8 mouse cellular contexts compared by ENCODE assay signal in genomic region chr6:100127221-100128143, GRCm38 (mm10).
DNase-seq lines count a peak whose midpoint lies in the region; ATAC-seq and TF ChIP-seq lines count a peak whose summit lies in the region.

No protein-coding gene starts in this region.

- no peak overlapping the region for H3K9ac ChIP-seq in heart, adult 2 months (ENCODE audit: low read depth, low read length)
- H3K9ac ChIP-seq in midbrain, postnatal 0 days (replicated peaks; ENCODE audit: low read length, poor library complexity, severe bottlenecking) = no peak overlapping the region

- H3K9me3 ChIP-seq in embryonic facial prominence, embryonic 10.5 days = peaks cover 5% of the 10 kb centered on the region; the same call in 1 of the 2 replicates
- H3K9me3 ChIP-seq in midbrain, postnatal 0 days (ENCODE audit: low read length) = no peaks in the 10 kb centered on the region

- H3K4me2 ChIP-seq in midbrain, postnatal 0 days (ENCODE audit: low read depth, low read length, poor library complexity, severe bottlenecking) = no peak overlapping the region

- H3K4me1 ChIP-seq in embryonic facial prominence, embryonic 10.5 days = peaks cover 25% of the 10 kb centered on the region
- peaks cover 2% of the 10 kb centered on the region for H3K4me1 ChIP-seq in heart, adult 2 months (ENCODE audit: control insufficient read depth, insufficient read depth, low read length)
- no peaks in the 10 kb centered on the region for H3K4me1 ChIP-seq in kidney, adult 2 months (ENCODE audit: control insufficient read depth, insufficient read depth, low read length)
- 0 out of 2 replicates have a peak, but pooled peaks cover 4% of the 10 kb centered on the region for H3K4me1 ChIP-seq in midbrain, postnatal 0 days (ENCODE audit: insufficient read depth, low read length)

- 48% methylated on average over 15 of the region's 15 CpGs for WGBS in embryonic facial prominence, embryonic 10.5 days
- 11% methylated on average over 15 of the region's 15 CpGs for WGBS in heart, adult 2 months
- 36% methylated on average over 15 of the region's 15 CpGs for WGBS in kidney, adult 2 months
- WGBS in midbrain, postnatal 0 days = 40% methylated on average over 15 of the region's 15 CpGs

- peak; percentile 65; the same call in 1 of the 2 replicates for TF ChIP-seq EP300 in heart, adult 2 months (IDR thresholded peaks at IDR 0.05; ENCODE audit: insufficient read depth, low read depth, low read length)

- peaks cover 91% of the 10 kb centered on the region for H3K27me3 ChIP-seq in embryonic facial prominence, embryonic 10.5 days (replicated peaks; ENCODE audit: low read depth, poor library complexity, severe bottlenecking)
- no peaks in the 10 kb centered on the region for H3K27me3 ChIP-seq in heart, adult 2 months (ENCODE audit: control insufficient read depth, insufficient read depth, low read length)
- H3K27me3 ChIP-seq in kidney, adult 2 months (replicated peaks; ENCODE audit: control insufficient read depth, insufficient read depth, low read length) = no peaks in the 10 kb centered on the region
- H3K27me3 ChIP-seq in midbrain, postnatal 0 days (ENCODE audit: insufficient read depth, low read length) = no peaks in the 10 kb centered on the region

- peak; percentile 74 to 76 for DNase-seq in adrenal gland, postnatal 4 days (ENCODE audit: low spot score in 2 of 2)
- peak; percentile 34 for DNase-seq in embryonic facial prominence, embryonic 10.5 days (ENCODE audit: low spot score)
- DNase-seq in heart, adult 2 months = peak; percentile 83 to 87
- DNase-seq in kidney, adult 2 months = peak; percentile 90
- peak; percentile 78 to 86 for DNase-seq in left cerebral cortex, postnatal 25 days (ENCODE audit: low spot score in 2 of 2)
- DNase-seq in midbrain, postnatal 0 days (ENCODE audit: low spot score) = peak; percentile 93
- peak; percentile 93 for DNase-seq in testis, postnatal 10 days (ENCODE audit: low spot score)
- DNase-seq in thymus, adult 18-20 months = no peak

- H3K36me3 ChIP-seq in embryonic facial prominence, embryonic 10.5 days (replicated peaks) = no peaks in the 10 kb centered on the region
- no peaks in the 10 kb centered on the region for H3K36me3 ChIP-seq in heart, adult 2 months (ENCODE audit: control insufficient read depth, insufficient read depth, low read length)
- H3K36me3 ChIP-seq in kidney, adult 2 months (ENCODE audit: control insufficient read depth, insufficient read depth, low read length) = no peaks in the 10 kb centered on the region
- no peaks in the 10 kb centered on the region for H3K36me3 ChIP-seq in midbrain, postnatal 0 days (ENCODE audit: insufficient read depth, low read length)

- intact Hi-C loops in heart, adult 2 months (cut with DNase I) = loop anchor here (2.0 to 5.0 kb wide), 2 partner anchors 17 to 155 kb away; no protein-coding TSS in a partner anchor
- intact Hi-C loops in left cerebral cortex, postnatal 25 days (cut with DNase I) = loop anchor here (5.0 kb wide), 1 partner anchor 160 kb away; the partner anchor contains the start of gene Rybp

- TF ChIP-seq POLR2A in heart, adult 2 months (IDR thresholded peaks at IDR 0.05; ENCODE audit: insufficient read depth, low read depth, low read length) = no peak
- no peak for TF ChIP-seq POLR2A in kidney, adult 2 months (IDR thresholded peaks at IDR 0.05; ENCODE audit: low read depth, low read length)

- H3K4me3 ChIP-seq in embryonic facial prominence, embryonic 10.5 days = no peak overlapping the region
- no peak overlapping the region for H3K4me3 ChIP-seq in heart, adult 2 months
- H3K4me3 ChIP-seq in kidney, adult 2 months (ENCODE audit: insufficient read depth, low read depth, low read length) = no peak overlapping the region
- no peak overlapping the region for H3K4me3 ChIP-seq in midbrain, postnatal 0 days (ENCODE audit: low read depth, low read length)

- peak; percentile 55 for TF ChIP-seq CTCF in heart, adult 2 months (IDR thresholded peaks at IDR 0.05)
- 0 out of 2 replicates have a peak, but pooled peaks have one; percentile 23 for TF ChIP-seq CTCF in kidney, adult 2 months (conservative IDR thresholded peaks at IDR 0.05; ENCODE audit: insufficient read depth, insufficient read length, low read depth, low read length)
- TF ChIP-seq CTCF in midbrain, postnatal 0 days (IDR thresholded peaks at IDR 0.05) = peak; percentile 44

- H3K27ac ChIP-seq in embryonic facial prominence, embryonic 10.5 days (replicated peaks) = no peak overlapping the region
- peak overlapping the region; percentile 36 for H3K27ac ChIP-seq in heart, adult 2 months
- H3K27ac ChIP-seq in kidney, adult 2 months (ENCODE audit: insufficient read depth, low read depth, low read length) = no peak overlapping the region
- H3K27ac ChIP-seq in midbrain, postnatal 0 days (ENCODE audit: low read depth, low read length) = no peak overlapping the region

- no peaks in the 10 kb centered on the region for H3K79me2 ChIP-seq in heart, adult 2 months (replicated peaks; ENCODE audit: control insufficient read depth, insufficient read depth, low read length)

- ATAC-seq in midbrain, postnatal 0 days (ENCODE audit: low FRiP score) = peak; percentile 59; the same call in 1 of the 2 replicates

Comparison
In these comparisons a context has a peak if more than half of its experiments do, and no peak if none do; other contexts are left out.
1. DNase-seq: peak in adrenal gland, postnatal 4 days (2 of 2), embryonic facial prominence, embryonic 10.5 days (single experiment), heart, adult 2 months (2 of 2), kidney, adult 2 months (single experiment), left cerebral cortex, postnatal 25 days (2 of 2), midbrain, postnatal 0 days (single experiment) and testis, postnatal 10 days (single experiment); none in thymus, adult 18-20 months (0 of 2).
2. Peak in every context shown above with its lines, with median percentiles within 50 percentile points of each other: CTCF ChIP-seq.